Comparison of ENCODE assay signal across 32 mouse cellular contexts in genomic region chr2:128065576-128065975, GRCm38 (mm10).
DNase-seq lines count a peak whose midpoint lies in the region; ATAC-seq and TF ChIP-seq lines count a peak whose summit lies in the region.
"Had no signal": no experiment of that assay in that cellular context is flagged by ENCODE, and none has a peak within 500 bp of the region (broad histone marks: within the 10 kb centered on the region; RNA-seq: fewer than 3 reads in every experiment).

No protein-coding gene starts in this region.

- no peak for TF ChIP-seq RAD21 in MEL (IDR thresholded peaks at IDR 0.05; ENCODE audit: low read depth, low read length)

- no peaks in the 10 kb centered on the region for H3K27me3 ChIP-seq in liver, embryonic 16.5 days (ENCODE audit: control insufficient read depth, insufficient read depth, low read depth, low read length)
- H3K27me3 ChIP-seq in liver, postnatal 0 days (ENCODE audit: insufficient read depth, low read length) = no peaks in the 10 kb centered on the region
- no peaks in the 10 kb centered on the region for H3K27me3 ChIP-seq in MEL (ENCODE audit: control insufficient read depth in 1 of 2, insufficient read depth in 2 of 2, low read length in 2 of 2)
- H3K27me3 ChIP-seq: heart, embryonic 15.5 days; hindbrain, embryonic 12.5 days; intestine, embryonic 15.5 days; limb, embryonic 13.5 days; liver, embryonic 13.5 days; neural tube, embryonic 15.5 days; stomach, embryonic 15.5 days had no signal

- TF ChIP-seq CTCF in liver, postnatal 0 days (IDR thresholded peaks at IDR 0.05; ENCODE audit: low read depth) = no peak
- no peak for TF ChIP-seq CTCF in MEL (IDR thresholded peaks at IDR 0.05 in 2 of 3, conservative IDR thresholded peaks at IDR 0.05 in 1 of 3; ENCODE audit: control insufficient read depth in 1 of 3, insufficient read depth in 1 of 3, low read depth in 2 of 3, low read length in 3 of 3, poor library complexity in 1 of 3, severe bottlenecking in 1 of 3)

- no peak overlapping the region for H3K9ac ChIP-seq in liver, embryonic 16.5 days (ENCODE audit: low read depth, low read length)
- H3K9ac ChIP-seq in liver, postnatal 0 days (replicated peaks) = no peak overlapping the region
- no peak overlapping the region for H3K9ac ChIP-seq in MEL (ENCODE audit: control insufficient read depth, low read depth, low read length, poor library complexity, severe bottlenecking)
- H3K9ac ChIP-seq: embryonic facial prominence, embryonic 13.5 days; heart, embryonic 15.5 days; hindbrain, embryonic 12.5 days; intestine, embryonic 15.5 days; limb, embryonic 13.5 days; liver, embryonic 13.5 days; lung, embryonic 14.5 days; neural tube, embryonic 15.5 days; stomach, embryonic 15.5 days had no signal

- 28% methylated on average over 2 of the region's 2 CpGs for WGBS in liver, embryonic 16.5 days (ENCODE audit: insufficient replicate concordance)
- 42% methylated on average over 2 of the region's 2 CpGs for WGBS in liver, postnatal 0 days (ENCODE audit: insufficient replicate concordance)

- H3K4me2 ChIP-seq in liver, embryonic 16.5 days (ENCODE audit: low read depth, low read length) = no peak overlapping the region
- no peak overlapping the region for H3K4me2 ChIP-seq in liver, postnatal 0 days (ENCODE audit: low read depth, low read length)
- H3K4me2 ChIP-seq: embryonic facial prominence, embryonic 13.5 days; heart, embryonic 15.5 days; hindbrain, embryonic 12.5 days; intestine, embryonic 15.5 days; limb, embryonic 13.5 days; liver, embryonic 13.5 days; lung, embryonic 14.5 days; midbrain, embryonic 11.5 days; neural tube, embryonic 15.5 days; stomach, embryonic 15.5 days had no signal

- no peak for DNase-seq in liver, postnatal 0 days
- DNase-seq in MEL (ENCODE audit: low read depth, low spot score) = peak; percentile 78
- DNase-seq in urinary bladder, postnatal 4 days (ENCODE audit: low spot score in 2 of 2) = no peak
- no peak for DNase-seq in layer of hippocampus, adult 11-12 months (ENCODE audit: low spot score)
- DNase-seq: adrenal gland, postnatal 10 days; B cell, adult 2 months; cerebellum, adult 11 months; cerebellum, adult 9-10 months; cerebellum, postnatal 36 days; embryo, embryonic 11 days; gastrocnemius, postnatal 10 days; heart, postnatal 36 days; kidney, adult 2 months; liver, embryonic 13.5 days; lung, embryonic 14.5 days; right cerebral cortex, postnatal 25 days had no signal

- peak in 1 of 2 experiments; percentile 40; a peak in 2 of 4 replicates for TF ChIP-seq POLR2A in MEL (IDR thresholded peaks at IDR 0.05; ENCODE audit: control insufficient read depth in 1 of 2, insufficient read depth in 1 of 2, low read depth in 1 of 2, low read length in 2 of 2, poor library complexity in 1 of 2)

- no peaks in the 10 kb centered on the region for H3K4me1 ChIP-seq in liver, embryonic 16.5 days (ENCODE audit: control insufficient read depth, low read depth, low read length)
- peaks cover 4% of the 10 kb centered on the region; the same call in 1 of the 2 replicates for H3K4me1 ChIP-seq in liver, postnatal 0 days (ENCODE audit: insufficient read depth)
- peaks cover 2 to 27% of the 10 kb centered on the region in 2 experiments; a peak in 3 of 4 replicates for H3K4me1 ChIP-seq in MEL (ENCODE audit: control insufficient read depth in 1 of 2, insufficient read depth in 2 of 2, low read length in 2 of 2)
- H3K4me1 ChIP-seq: heart, embryonic 15.5 days; intestine, embryonic 15.5 days; liver, embryonic 13.5 days; neural tube, embryonic 15.5 days; stomach, embryonic 15.5 days had no signal

- H3K4me3 ChIP-seq in liver, embryonic 16.5 days (ENCODE audit: low read depth, low read length) = no peak overlapping the region
- no peak overlapping the region for H3K4me3 ChIP-seq in liver, postnatal 0 days (ENCODE audit: low read depth, low read length)
- H3K4me3 ChIP-seq in MEL (ENCODE audit: control insufficient read depth in 1 of 2, insufficient read depth in 1 of 2, low read depth in 2 of 2, low read length in 2 of 2) = no peak overlapping the region
- H3K4me3 ChIP-seq: embryonic facial prominence, embryonic 13.5 days; heart, embryonic 10.5 days; heart, embryonic 15.5 days; hindbrain, embryonic 12.5 days; intestine, embryonic 15.5 days; left cerebral cortex, adult 2 months; limb, embryonic 13.5 days; liver, embryonic 13.5 days; neural tube, embryonic 15.5 days; stomach, embryonic 15.5 days had no signal

- no peaks in the 10 kb centered on the region for H3K9me3 ChIP-seq in liver, embryonic 16.5 days (replicated peaks; ENCODE audit: control insufficient read depth, low read length)
- H3K9me3 ChIP-seq in liver, postnatal 0 days (ENCODE audit: low read length) = no peaks in the 10 kb centered on the region
- no peaks in the 10 kb centered on the region for H3K9me3 ChIP-seq in MEL (replicated peaks; ENCODE audit: insufficient read depth, low read length)
- H3K9me3 ChIP-seq: embryonic facial prominence, embryonic 13.5 days; heart, embryonic 10.5 days; heart, embryonic 15.5 days; hindbrain, embryonic 12.5 days; intestine, embryonic 15.5 days; limb, embryonic 13.5 days; liver, embryonic 13.5 days; neural tube, embryonic 15.5 days; stomach, embryonic 15.5 days had no signal

- ATAC-seq in liver, embryonic 16.5 days (ENCODE audit: low read depth) = peak; percentile 9; the same call in 1 of the 2 replicates
- ATAC-seq in liver, postnatal 0 days = no peak
- peak; percentile 45 for ATAC-seq in granulocyte monocyte progenitor cell, adult 5-6 weeks (replicated peaks; ENCODE audit: poor library complexity, severe bottlenecking)
- peak; percentile 75 for ATAC-seq in neutrophil, adult 5-6 weeks (ENCODE audit: extremely low read depth, insufficient number of reproducible peaks, low FRiP score, poor library complexity, severe bottlenecking)
- ATAC-seq: hindbrain, postnatal 0 days; intestine, embryonic 15.5 days; Patski had no signal

- no peaks in the 10 kb centered on the region for H3K36me3 ChIP-seq in liver, embryonic 16.5 days (ENCODE audit: control insufficient read depth, insufficient read depth)
- no peaks in the 10 kb centered on the region for H3K36me3 ChIP-seq in liver, postnatal 0 days (replicated peaks; ENCODE audit: insufficient read depth, low read length)
- H3K36me3 ChIP-seq in MEL (ENCODE audit: control insufficient read depth in 1 of 2, insufficient read depth in 2 of 2, low read length in 2 of 2) = peaks cover 0 to 12% of the 10 kb centered on the region in 2 experiments; a peak in 2 of 4 replicates
- H3K36me3 ChIP-seq: embryonic facial prominence, embryonic 13.5 days; heart, embryonic 10.5 days; heart, embryonic 15.5 days; hindbrain, embryonic 12.5 days; intestine, embryonic 15.5 days; limb, embryonic 13.5 days; liver, embryonic 13.5 days; neural tube, embryonic 15.5 days; stomach, embryonic 15.5 days had no signal

- no peaks in the 10 kb centered on the region for H3K79me2 ChIP-seq in MEL (ENCODE audit: control insufficient read depth, insufficient read depth, low read length, poor library complexity)

- H3K27ac ChIP-seq in liver, embryonic 16.5 days (ENCODE audit: low read length) = no peak overlapping the region
- no peak overlapping the region for H3K27ac ChIP-seq in liver, postnatal 0 days (ENCODE audit: low read depth)
- peak overlapping the region; percentile 58; the same call in 1 of the 2 replicates for H3K27ac ChIP-seq in MEL (ENCODE audit: control insufficient read depth, low read depth, low read length)
- H3K27ac ChIP-seq: embryonic facial prominence, embryonic 13.5 days; heart, embryonic 10.5 days; heart, embryonic 15.5 days; hindbrain, embryonic 12.5 days; hindbrain, postnatal 0 days; intestine, embryonic 15.5 days; kidney, postnatal 0 days; left cerebral cortex, adult 2 months; limb, embryonic 13.5 days; liver, embryonic 13.5 days; neural tube, embryonic 15.5 days; stomach, embryonic 15.5 days had no signal

- no peak for TF ChIP-seq EP300 in liver, postnatal 0 days (IDR thresholded peaks at IDR 0.05; ENCODE audit: low read depth)
- TF ChIP-seq EP300 in MEL (IDR thresholded peaks at IDR 0.05; ENCODE audit: low read depth in 1 of 2, low read length in 2 of 2) = peak in 1 of 2 experiments; percentile 22; a peak in 1 of 4 replicates

TF ChIP-seq in MEL, 35 proteins besides CTCF, POLR2A, EP300 and RAD21:
- TF ChIP-seq MAFK (IDR thresholded peaks at IDR 0.05; ENCODE audit: borderline replicate concordance, low read depth, low read length) (no peak), TBP (IDR thresholded peaks at IDR 0.05; ENCODE audit: low read depth, low read length) (peak; percentile 64; the same call in 1 of the 2 replicates), ELF1 (IDR thresholded peaks at IDR 0.05; ENCODE audit: low read depth, low read length) (0 out of 2 replicates have a peak, but pooled peaks have one; percentile 16), MAX (IDR thresholded peaks at IDR 0.05; ENCODE audit: low read length) (peak; percentile 67), NELFE (IDR thresholded peaks at IDR 0.05; ENCODE audit: low read depth, low read length) (no peak), GATA1 (IDR thresholded peaks at IDR 0.05; ENCODE audit: low read depth, low read length) (peak; percentile 56)
